Mouse (Mus musculus): ENCODE measurements around the gene Il17rd.

The Il17rd gene

DNA sequence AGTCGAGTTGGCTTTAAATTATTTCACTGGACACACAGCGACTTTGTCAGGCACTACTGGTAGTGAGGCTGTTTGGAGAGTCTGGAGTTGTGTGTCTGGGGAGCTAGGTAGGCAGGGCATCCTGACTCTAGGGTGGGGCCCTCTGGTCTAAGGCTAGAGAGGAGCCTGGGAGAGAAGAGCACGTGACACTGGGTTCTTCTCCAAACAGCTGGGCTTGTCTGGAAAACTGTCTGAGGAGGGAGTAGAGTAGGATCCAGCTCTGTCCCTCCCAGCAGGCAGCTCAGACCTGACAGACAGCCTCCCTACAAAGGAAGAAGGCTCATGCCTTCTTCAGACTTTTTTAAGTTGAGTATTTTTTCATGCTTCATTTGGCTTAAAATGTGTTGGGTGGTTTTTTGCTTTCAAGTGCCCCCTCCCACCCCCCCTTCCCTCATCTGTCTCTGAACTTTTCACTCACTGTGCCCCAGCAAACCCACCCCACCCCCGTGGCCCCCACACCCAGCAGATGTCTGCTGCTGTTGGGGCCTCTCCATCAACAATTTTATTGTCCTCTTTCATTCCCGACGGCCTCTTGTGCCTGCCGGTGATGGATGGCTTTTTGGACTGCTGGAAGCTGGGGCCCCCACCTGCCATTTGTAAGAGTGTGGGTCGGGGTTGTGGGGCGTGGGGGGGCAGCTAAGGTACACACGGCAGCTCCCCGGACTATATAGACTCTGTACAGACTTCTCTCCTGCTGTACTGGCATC, 5.7 kb downstream of the Il17rd start:
- no peak for DNase-seq (ENCODE audit: inconsistent age in 2 of 2, low spot score in 1 of 2)

DNA sequence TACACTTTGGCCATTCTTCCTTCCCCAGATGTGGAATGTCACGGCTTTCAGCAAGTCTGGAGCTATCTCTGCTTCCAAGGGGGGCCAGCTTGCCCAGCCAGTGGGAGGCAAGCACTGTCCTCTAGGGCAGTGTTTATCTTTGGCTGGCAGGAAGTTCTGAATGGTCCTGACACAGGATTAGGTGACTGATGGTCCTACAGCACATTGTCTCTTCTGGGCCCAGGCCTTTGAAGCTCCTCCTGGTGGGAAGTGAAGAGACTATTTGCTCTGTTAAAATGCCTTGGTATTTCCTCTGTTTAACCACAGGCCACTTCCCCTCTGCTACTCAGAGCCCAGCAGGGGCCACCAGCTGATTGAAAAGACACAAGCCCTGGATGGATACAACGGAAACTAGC, 6.2 kb downstream of the Il17rd start:
- peak in 1 of 2 experiments; percentile 53 for DNase-seq (ENCODE audit: inconsistent age in 2 of 2, low spot score in 1 of 2)

DNA sequence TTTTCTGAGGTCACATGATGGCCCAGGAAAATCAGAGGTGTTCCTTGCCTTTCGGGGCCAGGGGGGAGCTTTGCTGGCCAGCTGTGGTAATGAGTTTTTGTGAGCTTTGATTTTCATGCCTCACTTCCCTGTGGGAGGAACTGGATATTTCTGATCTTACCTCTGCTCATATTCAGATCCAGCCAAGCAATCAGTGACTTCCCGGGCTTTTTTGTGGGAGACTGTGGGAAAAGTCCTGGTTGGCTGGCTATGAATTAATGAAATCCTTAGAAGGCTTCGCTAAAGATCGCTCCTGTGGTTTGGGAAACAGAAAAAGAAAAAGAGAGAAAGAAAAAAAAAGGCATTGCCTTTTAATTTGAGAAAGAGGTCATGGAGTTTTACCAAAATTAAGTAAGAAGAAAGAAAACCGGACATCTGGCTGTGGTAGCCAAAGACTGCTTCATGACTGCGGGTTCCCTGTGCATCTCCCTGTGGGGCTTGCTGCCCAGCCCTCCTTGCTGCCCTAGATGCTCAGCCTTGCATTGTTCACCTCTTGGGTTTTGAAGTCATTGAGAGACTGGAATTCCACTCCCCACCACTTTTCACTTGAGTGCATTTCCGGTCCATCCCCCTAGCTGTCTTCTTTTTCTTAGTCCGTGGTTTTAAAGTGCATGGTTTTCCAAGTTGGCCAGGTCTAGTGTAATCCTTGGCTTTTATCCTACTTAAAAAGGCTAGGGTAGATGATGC, 9.7 kb downstream of the Il17rd start:
- DNase-seq (ENCODE audit: inconsistent age in 2 of 2, low spot score in 1 of 2): no peak

DNA sequence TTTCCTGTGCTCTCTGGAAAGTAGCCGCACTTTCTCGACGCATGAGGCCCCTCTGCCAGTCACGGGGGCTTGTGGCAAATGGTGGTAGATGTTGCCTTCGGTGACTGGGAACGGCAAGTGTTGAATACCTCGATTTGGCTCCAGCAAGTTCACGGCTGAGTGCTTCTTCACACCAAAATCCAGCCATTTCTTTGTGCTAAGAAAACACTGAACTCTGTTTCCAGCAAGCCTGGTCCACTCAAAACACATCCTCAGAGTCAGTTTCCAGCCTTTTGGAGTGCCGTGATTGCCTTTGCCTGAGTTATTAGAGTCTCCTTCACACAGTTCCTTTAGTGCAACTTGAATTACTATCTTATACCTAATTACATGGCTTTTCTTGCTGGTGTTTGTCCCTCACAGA, 11.3 kb downstream of the Il17rd start:
- no peak for DNase-seq (ENCODE audit: inconsistent age in 2 of 2, low spot score in 1 of 2)

DNA sequence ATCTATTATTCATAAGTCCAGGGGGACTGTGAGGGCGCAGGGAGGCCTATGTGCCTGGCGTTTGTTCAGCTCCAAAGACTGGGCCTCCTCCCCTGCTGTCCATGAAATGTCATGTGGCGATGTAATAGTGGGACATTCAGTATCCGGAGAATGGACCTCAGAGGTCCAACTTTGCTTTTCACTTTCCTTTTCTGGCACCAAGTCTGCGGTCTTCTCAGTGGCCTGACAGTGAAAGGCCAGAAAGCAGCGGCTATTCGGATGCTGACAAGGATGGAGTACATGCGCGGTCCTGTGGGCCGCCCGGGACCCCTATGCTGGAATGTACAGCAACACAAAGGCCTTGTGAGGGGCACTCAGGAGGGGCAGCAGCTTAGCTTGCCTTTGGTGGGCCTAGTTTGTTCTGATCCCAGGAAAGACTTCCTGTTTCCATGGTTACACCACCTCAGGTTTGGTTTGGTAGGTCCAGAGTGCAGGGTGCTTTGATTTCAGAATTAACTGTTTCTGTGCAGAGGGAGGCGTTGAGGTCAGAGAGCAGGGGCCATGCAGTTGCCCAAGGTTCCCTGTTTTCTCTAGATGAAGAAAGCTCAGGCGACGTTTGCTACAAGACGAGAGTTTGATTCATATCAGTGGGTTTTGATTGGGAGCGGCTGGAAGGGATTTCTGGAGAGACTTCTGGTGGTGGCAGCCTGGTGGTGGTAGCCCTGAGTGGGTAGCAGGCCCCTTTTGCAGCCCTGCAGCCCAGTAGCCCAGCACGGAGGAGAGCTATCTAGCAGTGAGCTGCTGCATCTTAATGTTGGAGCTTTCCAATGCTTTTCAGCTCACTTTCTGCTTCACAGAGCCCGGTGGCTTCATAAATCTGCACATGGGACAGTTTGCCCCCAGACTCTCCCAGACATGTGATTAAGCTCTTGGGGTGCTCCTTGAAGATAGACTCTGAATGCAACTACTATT, 12.1 kb downstream of the Il17rd start:
- DNase-seq (ENCODE audit: inconsistent age in 2 of 2, low spot score in 1 of 2): no peak

DNA sequence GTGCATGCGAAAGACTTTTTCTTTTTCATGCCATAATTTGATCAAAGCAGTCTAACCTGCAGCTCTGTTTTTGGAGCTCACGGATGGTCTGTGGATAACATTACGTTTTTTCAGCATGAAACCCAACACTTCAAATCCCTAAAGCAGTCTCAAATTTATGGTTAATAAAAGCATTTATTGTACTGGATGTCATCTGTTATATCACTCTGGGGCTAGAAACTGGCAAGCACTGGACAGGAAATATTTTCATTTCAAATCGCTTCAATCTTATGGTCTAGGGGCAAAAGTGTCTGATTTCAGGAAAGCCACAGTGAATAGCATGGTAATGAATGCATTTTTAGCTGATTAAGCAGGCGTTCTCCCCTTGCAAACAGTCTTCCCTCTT, 12.8 kb downstream of the Il17rd start:
- DNase-seq (ENCODE audit: inconsistent age in 2 of 2, low spot score in 1 of 2): no peak

DNA sequence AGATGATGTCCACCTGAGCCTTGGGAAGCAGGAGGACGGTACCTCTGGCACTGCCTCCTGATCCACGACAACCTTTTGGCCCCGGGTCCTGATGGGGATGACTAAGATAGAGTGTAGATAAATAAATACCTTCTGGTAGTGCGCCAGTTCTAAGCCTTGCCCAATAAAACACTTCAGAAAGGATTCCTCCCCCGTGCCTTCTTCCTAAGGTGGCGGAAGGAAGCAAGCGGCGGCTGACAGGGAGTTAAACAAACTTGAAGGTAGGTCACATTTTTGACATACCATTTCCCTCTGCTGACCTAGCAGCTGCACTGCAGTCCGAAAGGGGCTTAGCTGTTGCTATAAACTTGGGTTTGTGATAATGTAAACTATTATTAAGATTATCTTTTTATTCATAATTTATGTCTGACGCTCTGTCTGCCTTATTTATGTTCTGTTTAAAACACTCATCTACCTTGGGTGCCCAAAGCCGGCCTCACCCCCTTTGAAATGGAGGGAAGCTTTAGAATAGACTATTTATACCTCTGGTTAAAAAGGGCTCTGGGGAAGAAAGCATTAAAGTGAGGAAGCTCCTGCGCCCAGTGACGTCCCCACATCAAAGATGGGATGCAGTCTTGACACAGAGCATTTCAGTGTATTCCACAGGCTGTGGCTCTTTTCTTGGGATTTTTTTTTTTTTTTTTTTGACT, 19.9 kb downstream of the Il17rd start:
- DNase-seq (ENCODE audit: inconsistent age in 2 of 2, low spot score in 1 of 2): peak in 1 of 2 experiments; percentile 41

DNA sequence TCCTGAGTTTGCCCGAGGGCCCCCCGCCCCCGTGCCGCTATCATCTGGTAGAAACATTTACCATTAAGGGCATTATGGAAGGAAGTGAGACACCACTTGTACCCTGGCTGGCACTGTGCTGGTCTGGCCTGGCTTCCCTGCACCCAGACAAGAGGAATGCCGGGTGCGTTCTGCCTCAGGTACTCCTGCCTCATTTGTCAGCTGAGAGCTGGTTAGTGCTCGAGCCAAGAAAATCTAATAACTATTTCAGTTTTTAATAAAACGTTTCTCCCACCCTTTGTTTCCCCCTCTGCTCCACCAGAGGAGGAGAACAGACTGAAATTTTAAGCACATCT, 20.4 kb downstream of the Il17rd start:
- DNase-seq (ENCODE audit: inconsistent age in 2 of 2, low spot score in 1 of 2): no peak

DNA sequence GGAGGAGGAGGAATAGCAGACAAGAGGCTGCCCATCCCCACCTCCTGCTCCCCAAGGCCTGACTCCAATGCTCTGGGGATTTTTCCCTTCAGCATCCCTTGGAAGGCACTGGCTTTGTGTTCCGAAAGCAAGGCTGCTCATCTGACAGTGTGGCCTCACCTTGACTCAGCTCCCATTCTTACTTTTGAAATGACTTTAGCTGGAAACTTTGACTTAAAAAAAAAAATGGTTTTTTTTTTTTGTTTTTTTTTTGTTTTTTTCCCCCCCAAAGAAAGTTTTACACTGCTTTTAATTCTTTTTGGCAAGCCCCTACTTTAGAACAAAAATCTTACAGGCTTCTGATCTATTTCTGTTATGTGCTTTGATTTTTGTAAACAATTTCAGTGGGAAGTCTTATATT, 24.6 kb downstream of the Il17rd start:
- DNase-seq (ENCODE audit: inconsistent age in 2 of 2, low spot score in 1 of 2): no peak

DNA sequence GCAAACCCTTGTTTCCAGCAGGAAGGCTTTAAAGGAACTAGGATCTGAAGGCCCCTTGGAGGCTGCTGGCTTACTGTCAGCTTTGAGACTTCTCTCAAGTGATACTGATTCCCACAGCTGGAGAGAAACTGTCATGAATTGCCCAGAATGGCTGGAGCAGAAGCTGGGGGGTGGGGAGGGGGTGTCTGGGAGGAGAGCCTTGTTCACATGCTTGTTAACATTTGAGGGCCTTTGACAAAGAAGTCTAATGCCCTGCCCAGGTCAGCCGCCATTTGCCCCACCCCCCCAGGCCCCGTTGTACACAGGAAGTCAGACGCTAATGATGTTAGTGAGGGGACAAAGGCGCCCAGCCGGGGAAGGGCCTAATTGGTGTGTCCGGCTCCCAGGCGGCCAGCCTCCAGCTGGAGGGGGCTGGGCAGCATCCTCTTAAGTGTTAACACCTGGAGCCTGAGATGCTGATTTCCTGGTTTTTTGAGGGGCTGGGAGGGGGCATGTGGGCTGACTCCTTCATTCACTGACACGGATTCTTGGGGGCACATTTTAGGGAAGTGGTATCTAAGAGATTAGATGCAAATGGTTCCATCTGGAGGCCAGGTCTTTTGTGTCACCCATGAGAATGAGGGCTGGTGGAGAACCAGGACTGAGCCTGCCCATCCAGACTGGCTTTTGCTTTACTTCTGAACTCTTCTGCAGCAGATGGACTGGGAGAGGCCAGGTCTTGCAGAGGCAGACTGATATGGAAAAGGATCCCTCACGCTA, 27.6 kb downstream of the Il17rd start:
- DNase-seq (ENCODE audit: inconsistent age in 2 of 2, low spot score in 1 of 2): no peak

DNA sequence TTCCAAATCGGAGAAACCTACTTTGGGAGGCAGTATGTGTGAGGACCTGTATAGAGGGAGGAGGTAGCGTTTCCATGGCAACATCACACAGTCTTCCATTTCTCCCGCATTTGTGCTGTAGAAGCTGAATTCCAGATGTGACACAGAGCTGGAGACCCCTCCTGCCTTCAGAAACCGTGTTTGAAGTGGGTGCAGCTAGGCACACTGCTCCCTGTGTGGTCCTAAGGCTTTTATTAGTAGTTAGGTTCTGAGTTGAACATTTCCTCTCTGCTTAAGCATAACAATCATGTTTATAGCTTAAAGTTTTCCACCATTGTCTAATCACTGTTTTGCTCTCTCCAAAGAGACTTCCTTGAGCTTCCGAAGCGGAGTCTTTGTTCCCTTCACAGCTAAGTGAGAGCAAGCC, 29.1 kb downstream of the Il17rd start:
- DNase-seq (ENCODE audit: inconsistent age in 2 of 2, low spot score in 1 of 2): no peak

DNA sequence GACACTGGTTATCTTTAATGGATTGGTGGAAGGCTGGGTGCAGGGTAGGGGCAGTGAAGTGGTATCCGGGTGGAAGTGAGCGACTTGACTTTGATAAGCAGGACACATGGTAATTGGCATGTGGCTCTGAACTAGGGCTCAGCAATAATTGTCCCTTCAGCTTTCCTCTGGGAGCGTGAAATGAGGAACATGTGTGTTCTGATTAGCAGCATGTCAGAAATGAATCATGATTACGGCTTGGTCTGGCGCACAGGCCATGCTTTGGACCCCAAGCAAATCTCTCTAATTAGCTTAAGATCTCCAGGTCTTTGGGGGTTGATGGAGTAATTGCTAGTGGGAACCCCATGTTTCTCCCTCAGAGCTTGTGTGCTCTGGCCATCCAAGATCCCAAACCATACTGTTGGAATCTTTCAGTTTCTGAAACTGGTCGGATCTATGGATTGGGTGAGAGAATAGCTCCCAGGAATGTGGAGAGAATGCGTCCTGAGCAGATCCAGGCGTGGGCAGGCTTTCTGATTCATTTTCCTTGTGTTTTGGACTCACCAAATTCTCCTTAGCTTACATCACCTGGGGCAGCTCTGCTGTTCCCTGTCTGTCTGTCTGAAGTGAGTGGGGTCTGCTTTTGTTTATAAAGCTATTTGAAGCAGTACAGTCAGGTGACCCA, 30.8 kb downstream of the Il17rd start:
- peak in 1 of 2 experiments; percentile 38 for DNase-seq (ENCODE audit: inconsistent age in 2 of 2, low spot score in 1 of 2)

DNA sequence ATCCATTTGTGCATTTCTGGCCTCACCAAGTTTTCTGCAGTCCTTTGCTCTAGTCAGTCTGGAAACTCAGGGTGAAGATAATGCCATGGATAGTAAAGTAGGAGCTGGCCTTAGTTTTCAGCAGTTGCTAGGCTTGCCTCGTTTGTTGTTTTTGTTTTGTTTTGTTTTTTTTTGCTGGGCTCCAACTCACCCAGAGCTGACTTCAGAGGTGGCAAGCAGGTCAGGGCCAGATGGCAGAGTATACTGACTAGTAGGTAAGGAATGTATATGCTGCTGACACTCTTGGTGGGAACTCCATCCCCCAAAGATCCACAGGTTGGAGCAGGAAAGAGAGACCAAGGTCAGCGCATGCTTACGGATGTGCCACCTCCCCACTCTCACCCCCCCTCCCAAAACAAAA, 31.4 kb downstream of the Il17rd start:
- peak in 1 of 2 experiments; percentile 36 for DNase-seq (ENCODE audit: inconsistent age in 2 of 2, low spot score in 1 of 2)

DNA sequence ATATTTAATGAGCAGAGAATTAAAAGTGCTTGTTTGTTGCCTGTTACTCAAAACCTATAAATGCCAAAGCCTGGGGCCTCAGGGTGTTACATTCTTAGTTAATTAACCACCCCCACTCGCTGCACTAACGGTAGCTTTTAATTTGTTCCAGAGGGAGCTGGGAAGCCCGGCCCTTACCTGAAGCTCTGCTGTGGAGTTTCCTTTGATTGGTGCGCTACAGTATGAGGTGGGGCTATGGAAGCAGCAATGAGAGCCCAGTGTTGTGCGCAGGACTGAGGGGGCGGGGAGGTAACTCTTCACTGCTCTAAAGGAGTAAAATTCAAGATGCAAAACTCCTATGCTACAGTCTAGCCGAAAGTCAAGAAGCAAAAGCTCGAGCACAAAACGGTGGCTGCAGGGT, 32.0 kb downstream of the Il17rd start:
- no peak for DNase-seq (ENCODE audit: inconsistent age in 2 of 2, low spot score in 1 of 2)

DNA sequence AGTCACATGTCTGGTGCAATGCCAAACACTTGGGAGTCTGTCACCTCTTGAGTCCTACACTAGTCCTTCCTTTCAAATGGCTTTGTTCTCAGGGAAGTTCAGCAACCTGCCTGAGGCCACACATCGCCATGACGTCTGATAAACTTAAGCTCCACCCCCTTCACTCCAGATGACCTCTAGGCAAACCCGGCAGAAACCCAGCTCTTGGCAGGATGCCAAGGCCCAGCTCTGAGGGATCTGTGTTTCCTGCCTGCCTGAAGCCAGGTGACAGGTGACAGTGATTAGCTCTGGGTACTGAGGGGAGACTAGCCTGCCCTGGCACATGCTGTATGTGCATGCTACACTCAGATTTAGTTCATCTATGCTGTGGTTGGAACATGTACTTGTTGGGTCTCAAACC, 33.2 kb downstream of the Il17rd start:
- DNase-seq (ENCODE audit: inconsistent age in 2 of 2, low spot score in 1 of 2): peak; percentile 24 to 63

DNA sequence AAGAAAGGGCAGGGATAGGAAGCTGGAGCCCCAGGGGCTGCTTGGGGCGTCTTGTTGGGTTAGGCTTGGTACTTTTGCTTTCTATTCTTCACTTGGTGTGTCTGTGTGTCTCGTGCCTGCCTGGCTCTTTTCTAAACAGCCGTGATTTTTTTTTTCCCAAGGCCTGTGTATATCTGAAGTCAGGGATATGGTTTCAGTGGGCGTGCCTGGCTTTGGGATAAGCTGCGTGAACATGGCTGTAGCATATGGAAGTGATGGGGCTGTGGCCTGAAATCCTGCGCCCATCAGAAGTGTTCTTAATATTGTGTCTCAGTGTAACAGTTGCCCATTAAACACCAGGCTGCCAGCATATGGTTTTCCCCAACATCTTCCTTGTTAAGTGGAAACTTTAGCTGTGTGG, 36.3 kb downstream of the Il17rd start:
- no peak for DNase-seq (ENCODE audit: inconsistent age in 2 of 2, low spot score in 1 of 2)

DNA sequence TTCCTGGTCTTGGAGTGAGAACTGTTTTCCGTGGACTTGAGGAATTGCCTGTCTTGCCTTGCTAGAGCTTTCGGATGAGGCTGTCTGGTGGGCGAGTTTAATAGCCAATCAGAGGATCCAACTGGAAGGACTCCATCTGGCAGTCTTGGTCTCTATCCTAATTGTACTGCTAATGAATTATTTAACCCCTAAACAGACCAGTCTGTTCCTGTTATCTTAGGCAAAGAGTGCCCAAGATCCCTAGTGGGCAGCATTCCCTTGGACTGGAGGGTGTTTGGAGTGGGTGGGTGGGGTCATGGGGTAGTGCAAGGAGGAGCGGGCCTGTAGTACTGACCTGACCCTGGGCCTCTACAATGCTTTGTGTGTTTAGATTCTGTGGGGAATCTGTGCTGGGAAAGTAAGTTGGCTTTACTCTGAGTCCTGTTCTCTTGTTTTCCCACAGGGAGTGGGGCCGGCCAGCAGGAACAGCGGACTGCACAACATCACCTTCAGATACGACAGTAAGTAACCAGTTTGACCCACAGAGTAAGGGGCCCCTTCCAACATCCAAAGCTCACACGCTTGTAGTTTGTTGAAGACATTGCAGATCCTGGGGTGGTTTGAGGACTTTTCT, 37.3 kb downstream of the Il17rd start:
- DNase-seq (ENCODE audit: inconsistent age in 2 of 2, low spot score in 1 of 2): no peak

DNA sequence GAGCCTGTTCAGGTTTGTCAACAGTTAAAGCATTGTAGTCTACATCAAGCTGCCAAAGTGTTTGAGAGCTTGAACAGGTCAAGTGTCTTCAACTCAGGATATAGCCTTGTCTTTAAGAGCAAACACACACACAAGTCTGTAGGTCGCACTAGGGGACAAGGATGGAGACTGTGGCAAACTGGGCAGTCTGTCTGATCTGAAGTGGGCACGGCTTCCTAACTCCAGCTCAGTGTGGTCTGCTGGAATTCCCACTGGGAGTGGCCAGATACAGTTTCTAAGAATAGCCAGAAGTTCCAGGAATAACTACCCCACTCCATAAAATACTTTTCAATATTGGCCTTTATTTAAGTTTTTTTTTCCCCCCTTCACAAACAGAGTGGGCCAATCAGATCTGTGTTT, 37.8 kb downstream of the Il17rd start:
- DNase-seq (ENCODE audit: inconsistent age in 2 of 2, low spot score in 1 of 2): no peak

DNA sequence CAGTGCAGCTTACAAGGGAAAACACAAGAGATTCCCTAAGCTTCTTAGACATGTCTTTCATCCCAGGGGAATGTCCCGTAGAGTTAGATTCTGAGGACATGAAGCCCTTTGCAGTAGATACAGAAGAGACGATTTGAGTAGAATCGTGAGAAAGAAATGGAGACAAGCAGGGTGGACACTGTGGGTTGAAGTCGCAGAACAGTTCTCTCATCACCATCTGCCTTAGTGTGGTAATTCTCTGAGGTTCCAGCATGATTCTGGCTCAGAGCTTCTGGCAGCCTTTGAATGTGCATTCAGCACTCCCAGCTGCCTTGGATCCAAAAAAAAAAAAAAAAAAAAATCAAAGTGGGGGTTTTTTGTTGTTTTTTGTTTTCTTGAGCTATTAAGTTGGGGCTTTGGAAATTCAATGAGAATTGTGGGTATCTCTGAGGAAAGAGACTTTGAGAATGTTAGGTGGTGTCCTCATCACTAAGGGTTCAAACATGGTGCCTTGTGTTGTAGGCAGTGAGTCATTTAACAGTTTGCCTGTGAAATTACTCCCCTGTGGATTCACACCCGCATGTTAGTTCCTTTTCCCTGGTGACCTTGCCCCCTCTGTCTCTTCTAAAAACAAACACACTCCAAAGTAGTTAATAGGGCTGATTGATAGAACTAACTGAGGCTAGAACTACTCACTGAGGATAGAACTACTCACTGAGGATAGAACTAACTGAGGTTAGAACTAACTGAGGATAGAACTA, 43.0 kb downstream of the Il17rd start:
- DNase-seq (ENCODE audit: inconsistent age in 2 of 2, low spot score in 1 of 2): no peak

Data from adrenal gland, adult (tissue).